Mouse (Mus musculus): ENCODE data around the gene Cdk5r2.

DNA sequence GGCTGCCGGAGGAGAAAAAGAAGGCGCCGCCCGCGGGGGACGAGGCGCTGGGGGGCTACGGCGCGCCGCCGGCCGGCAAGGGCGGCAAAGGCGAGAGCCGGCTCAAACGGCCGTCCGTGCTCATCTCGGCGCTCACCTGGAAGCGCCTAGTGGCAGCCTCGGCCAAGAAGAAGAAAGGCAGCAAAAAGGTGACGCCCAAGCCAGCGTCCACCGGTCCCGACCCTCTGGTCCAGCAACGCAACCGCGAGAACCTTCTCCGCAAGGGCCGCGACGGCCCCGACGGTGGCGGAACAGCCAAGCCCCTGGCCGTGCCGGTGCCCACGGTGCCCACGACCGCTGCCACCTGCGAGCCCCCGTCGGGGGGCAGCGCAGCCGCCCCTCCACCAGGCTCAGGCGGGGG lies 422 bp downstream of the Cdk5r2 start:
- TF ChIP-seq GATA1 (IDR thresholded peaks at IDR 0.05; ENCODE audit: borderline replicate concordance, low read length) (no peak), FLI1 (IDR thresholded peaks at IDR 0.05; ENCODE audit: low read length) (no peak)
